Mouse (Mus musculus) forebrain, embryonic 12.5 days (tissue): ENCODE results near the gene Nav2. TPM values are rescaled to one million over a fixed set of nuclear protein-coding genes. Genes with fewer than 3 reads are reported as not detected.

Experiments used
- ATAC-seq: fragments of 200-750 bp; cut with Nextera tagmentation; 2 replicates; pipeline ENCODE4 v1.8.0; 2017; ENCODE audit warnings: moderate TSS enrichment; ENCODE audit not compliant: low FRiP score
- H3K27ac ChIP-seq: fragments of 300-500 bp; sonication (generic); 2 replicates; pipeline ENCODE4 v1.5.1; 2016; ENCODE audit warnings: mild to moderate bottlenecking
- H3K27me3 ChIP-seq: fragments of 300-500 bp; sonication (generic); 2 replicates; pipeline ENCODE4 v1.6.1; 2016; ENCODE audit warnings: mild to moderate bottlenecking
- H3K36me3 ChIP-seq: fragments of 300-500 bp; sonication (generic); replicated peaks from 2 replicates; pipeline ENCODE4 v1.6.1; 2016; ENCODE audit warnings: mild to moderate bottlenecking
- H3K4me1 ChIP-seq: fragments of 300-500 bp; sonication (generic); 2 replicates; pipeline ENCODE4 v1.6.1; 2016
- H3K4me2 ChIP-seq: fragments of 300-500 bp; sonication (generic); 2 replicates; pipeline ENCODE4 v1.6.1; 2016; ENCODE audit warnings: mild to moderate bottlenecking, moderate library complexity
- H3K4me3 ChIP-seq: fragments of 300-500 bp; sonication (generic); replicated peaks from 2 replicates; pipeline ENCODE4 v1.5.1; 2016; ENCODE audit warnings: mild to moderate bottlenecking
- H3K9ac ChIP-seq: fragments of 300-500 bp; sonication (generic); 2 replicates; pipeline ENCODE4 v1.6.1; 2016; ENCODE audit warnings: mild to moderate bottlenecking
- H3K9me3 ChIP-seq: fragments of 300-500 bp; sonication (generic); 2 replicates; pipeline ENCODE4 v1.6.1; 2016
- WGBS: fragments of 180-500 bp; shearing (Covaris S2); methylation state at CpG from one replicate; pipeline ENCODE4 v1.1.7; 2016; 5-methylcytosine and 5-hydroxymethylcytosine counted together
- polyA plus RNA-seq: library from polyadenylated mRNA; unstranded; fragments of >200 nt; fragmentation: Nextera tagmentation; extraction: Ambion mirVana; gene quantifications from 2 replicates; pipeline ENCODE4 v1.2.1, GENCODE M21; 2016

Nav2 gene
- polyA plus RNA-seq, 1 experiment from 2014 or later = 10.9 TPM

GRCm38 (mm10) chr7:49522411-49523114 is 614.0 kb downstream of the Nav2 start:
- ATAC-seq = peak; percentile 59
- Histone ChIP-seq H3K27ac (no peak overlapping the region), H3K27me3 (peaks cover 54% of the 10 kb centered on the region), H3K4me3 (peak overlapping the region; percentile 38), H3K9me3 (no peaks in the 10 kb centered on the region), H3K36me3 (no peaks in the 10 kb centered on the region), H3K9ac (peak overlapping the region; percentile 43), H3K4me1 (peaks cover 40% of the 10 kb centered on the region), H3K4me2 (peak overlapping the region; percentile 62)
- under 1% methylated on average over 24 of the region's 24 CpGs for WGBS

- H3K9me3 ChIP-seq = no peaks in the 10 kb centered on the region
- WGBS = 12% methylated on average over 4 of the region's 4 CpGs
These were observed 614.6 kb downstream of the Nav2 start for GRCm38 (mm10) chr7:49523115-49523445.

GRCm38 (mm10) chr7:49523729-49524128 is 615.2 kb downstream of the Nav2 start:
- Histone ChIP-seq H3K4me3 (no peak overlapping the region), H3K9ac (no peak overlapping the region), H3K9me3 (no peaks in the 10 kb centered on the region), H3K27ac (no peak overlapping the region), H3K4me2 (no peak overlapping the region), H3K27me3 (peaks cover 50% of the 10 kb centered on the region), H3K4me1 (peaks cover 48% of the 10 kb centered on the region), H3K36me3 (no peaks in the 10 kb centered on the region)
- 25% methylated on average over 5 of the region's 5 CpGs for WGBS
- ATAC-seq = no peak

More at GRCm38 (mm10) chr7:49523115-49523445, 614.6 kb downstream of the Nav2 start:
- Histone ChIP-seq H3K9ac (0 out of 2 replicates have a peak overlapping the region, but pooled peaks have one; percentile 43), H3K4me3 (no peak overlapping the region), H3K36me3 (no peaks in the 10 kb centered on the region), H3K27me3 (peaks cover 51% of the 10 kb centered on the region), H3K4me1 (peaks cover 45% of the 10 kb centered on the region), H3K27ac (no peak overlapping the region), H3K4me2 (peak overlapping the region; percentile 62)
- ATAC-seq = no peak

- H3K27ac ChIP-seq = no peak overlapping the region
These were observed 617.0 kb downstream of the Nav2 start for GRCm38 (mm10) chr7:49525348-49526100.

GRCm38 (mm10) chr7:49526101-49526499 is 617.6 kb downstream of the Nav2 start:
- peaks cover 40% of the 10 kb centered on the region for H3K4me1 ChIP-seq
- H3K9me3 ChIP-seq = no peaks in the 10 kb centered on the region
- no peak for ATAC-seq
- H3K9ac ChIP-seq = no peak overlapping the region
- H3K4me2 ChIP-seq = no peak overlapping the region
- peaks cover 35% of the 10 kb centered on the region for H3K27me3 ChIP-seq
- no peak overlapping the region for H3K4me3 ChIP-seq
- no peaks in the 10 kb centered on the region for H3K36me3 ChIP-seq
- H3K27ac ChIP-seq = no peak overlapping the region
- 81% methylated on average over 4 of the region's 4 CpGs for WGBS

More at GRCm38 (mm10) chr7:49525348-49526100, 617.0 kb downstream of the Nav2 start:
- Histone ChIP-seq H3K9ac (no peak overlapping the region), H3K27me3 (peaks cover 41% of the 10 kb centered on the region), H3K36me3 (no peaks in the 10 kb centered on the region), H3K4me3 (no peak overlapping the region), H3K9me3 (no peaks in the 10 kb centered on the region), H3K4me1 (peaks cover 40% of the 10 kb centered on the region), H3K4me2 (no peak overlapping the region)
- WGBS = 60% methylated on average over 11 of the region's 11 CpGs
- no peak for ATAC-seq

GRCm38 (mm10) chr7:49527495-49527894 is 619.0 kb downstream of the Nav2 start:
- Histone ChIP-seq H3K4me1 (peaks cover 26% of the 10 kb centered on the region), H3K9me3 (no peaks in the 10 kb centered on the region), H3K27me3 (peaks cover 22% of the 10 kb centered on the region), H3K4me2 (no peak overlapping the region), H3K4me3 (no peak overlapping the region), H3K27ac (no peak overlapping the region), H3K36me3 (no peaks in the 10 kb centered on the region), H3K9ac (no peak overlapping the region)
- 12% methylated on average over 4 of the region's 4 CpGs for WGBS
- ATAC-seq = no peak

- Histone ChIP-seq H3K4me2 (no peak overlapping the region), H3K36me3 (no peaks in the 10 kb centered on the region), H3K9me3 (no peaks in the 10 kb centered on the region), H3K9ac (no peak overlapping the region), H3K4me3 (no peak overlapping the region), H3K4me1 (peaks cover 22% of the 10 kb centered on the region), H3K27ac (no peak overlapping the region), H3K27me3 (peaks cover 18% of the 10 kb centered on the region)
- WGBS = 10% methylated on average over 4 of the region's 4 CpGs
- ATAC-seq = no peak
These were observed 619.4 kb downstream of the Nav2 start for GRCm38 (mm10) chr7:49527925-49528324.

- ATAC-seq = no peak
- no peak overlapping the region for H3K9ac ChIP-seq
- WGBS = 74% methylated on average over 2 of the region's 2 CpGs
- H3K4me1 ChIP-seq = peaks cover 12% of the 10 kb centered on the region
- no peaks in the 10 kb centered on the region for H3K9me3 ChIP-seq
- no peak overlapping the region for H3K4me2 ChIP-seq
- H3K4me3 ChIP-seq = no peak overlapping the region
- no peak overlapping the region for H3K27ac ChIP-seq
- H3K36me3 ChIP-seq = no peaks in the 10 kb centered on the region
- H3K27me3 ChIP-seq = peaks cover 6% of the 10 kb centered on the region; the same call in 1 of the 2 replicates
These were observed 621.0 kb downstream of the Nav2 start for GRCm38 (mm10) chr7:49529498-49529897.

GRCm38 (mm10) chr7:49533571-49533970 is 625.1 kb downstream of the Nav2 start:
- Histone ChIP-seq H3K27ac (no peak overlapping the region), H3K4me3 (no peak overlapping the region), H3K9ac (no peak overlapping the region), H3K4me1 (no peaks in the 10 kb centered on the region), H3K27me3 (no peaks in the 10 kb centered on the region), H3K36me3 (no peaks in the 10 kb centered on the region), H3K9me3 (no peaks in the 10 kb centered on the region), H3K4me2 (no peak overlapping the region)
- no peak for ATAC-seq
- 87% methylated on average over 8 of the region's 8 CpGs for WGBS

- H3K9ac ChIP-seq = no peak overlapping the region
- WGBS = 81% methylated on average over 6 of the region's 6 CpGs
- H3K4me3 ChIP-seq = no peak overlapping the region
- H3K36me3 ChIP-seq = no peaks in the 10 kb centered on the region
- no peak for ATAC-seq
- no peaks in the 10 kb centered on the region for H3K27me3 ChIP-seq
- H3K4me2 ChIP-seq = no peak overlapping the region
- H3K9me3 ChIP-seq = no peaks in the 10 kb centered on the region
- H3K4me1 ChIP-seq = no peaks in the 10 kb centered on the region
- no peak overlapping the region for H3K27ac ChIP-seq
These were observed 625.7 kb downstream of the Nav2 start for GRCm38 (mm10) chr7:49534208-49534607.

GRCm38 (mm10) chr7:49538360-49538759 is 629.8 kb downstream of the Nav2 start:
- Histone ChIP-seq H3K27me3 (peaks cover 4% of the 10 kb centered on the region; the same call in 1 of the 2 replicates), H3K9ac (no peak overlapping the region), H3K27ac (no peak overlapping the region), H3K9me3 (no peaks in the 10 kb centered on the region), H3K36me3 (no peaks in the 10 kb centered on the region), H3K4me2 (no peak overlapping the region), H3K4me3 (no peak overlapping the region), H3K4me1 (0 out of 2 replicates have a peak, but pooled peaks cover 3% of the 10 kb centered on the region)
- no peak for ATAC-seq
- 81% methylated on average over 5 of the region's 5 CpGs for WGBS

- Histone ChIP-seq H3K27me3 (peaks cover 10% of the 10 kb centered on the region; the same call in 1 of the 2 replicates), H3K9me3 (no peaks in the 10 kb centered on the region), H3K27ac (no peak overlapping the region), H3K36me3 (no peaks in the 10 kb centered on the region), H3K4me1 (peaks cover 13% of the 10 kb centered on the region), H3K9ac (no peak overlapping the region), H3K4me2 (no peak overlapping the region), H3K4me3 (no peak overlapping the region)
- no peak for ATAC-seq
- WGBS = 83% methylated on average over 9 of the region's 9 CpGs
These were observed 631.7 kb downstream of the Nav2 start for GRCm38 (mm10) chr7:49540181-49540580.
